Mouse (Mus musculus) forebrain, embryonic 15.5 days (tissue): ENCODE measurements around the gene Ccdc155. TPM values are rescaled to one million over a fixed set of nuclear protein-coding genes. Genes with fewer than 3 reads are reported as not detected.

Experiments
- ATAC-seq: fragments of 200-750 bp; cut with Nextera tagmentation; replicated peaks from 2 replicates; pipeline ENCODE4 v1.8.0; 2017; ENCODE audit warnings: mild to moderate bottlenecking, moderate TSS enrichment, moderate library complexity
- H3K27ac ChIP-seq: fragments of 300-500 bp; sonication (generic); replicated peaks from 2 replicates; pipeline ENCODE4 v1.5.1; 2015; ENCODE audit warnings: mild to moderate bottlenecking, inconsistent platforms
- H3K27me3 ChIP-seq: fragments of 300-500 bp; sonication (generic); 2 replicates; pipeline ENCODE4 v1.6.1; 2015; ENCODE audit warnings: inconsistent platforms
- H3K36me3 ChIP-seq: fragments of 300-500 bp; sonication (generic); 2 replicates; pipeline ENCODE4 v1.6.1; 2015; ENCODE audit warnings: mild to moderate bottlenecking, inconsistent platforms
- H3K4me1 ChIP-seq: fragments of 300-500 bp; sonication (generic); 2 replicates; pipeline ENCODE4 v1.6.1; 2015; ENCODE audit warnings: inconsistent platforms
- H3K4me2 ChIP-seq: fragments of 300-500 bp; sonication (generic); replicated peaks from 2 replicates; pipeline ENCODE4 v1.6.1; 2015; ENCODE audit warnings: mild to moderate bottlenecking, inconsistent platforms
- H3K4me3 ChIP-seq: fragments of 300-500 bp; sonication (generic); 2 replicates; pipeline ENCODE4 v1.5.1; 2015; ENCODE audit warnings: mild to moderate bottlenecking, inconsistent platforms
- H3K9ac ChIP-seq: fragments of 300-500 bp; sonication (generic); replicated peaks from 2 replicates; pipeline ENCODE4 v1.6.1; 2015; ENCODE audit warnings: mild to moderate bottlenecking, inconsistent platforms
- H3K9me3 ChIP-seq: fragments of 300-500 bp; sonication (generic); 2 replicates; pipeline ENCODE4 v1.6.1; 2016; ENCODE audit warnings: inconsistent platforms
- WGBS: fragments of 180-500 bp; shearing (Covaris S2); methylation state at CpG from one replicate; pipeline ENCODE4 v1.1.7; 2015; ENCODE audit warnings: mixed read lengths; 5-methylcytosine and 5-hydroxymethylcytosine counted together
- polyA plus RNA-seq: library from polyadenylated mRNA; unstranded; fragments of >200 nt; fragmentation: Nextera tagmentation; extraction: Ambion mirVana; gene quantifications from 2 replicates; pipeline ENCODE4 v1.2.1, GENCODE M21; 2015

The Ccdc155 gene
- polyA plus RNA-seq, 1 experiment from 2014 or later = 0.74 TPM

DNA sequence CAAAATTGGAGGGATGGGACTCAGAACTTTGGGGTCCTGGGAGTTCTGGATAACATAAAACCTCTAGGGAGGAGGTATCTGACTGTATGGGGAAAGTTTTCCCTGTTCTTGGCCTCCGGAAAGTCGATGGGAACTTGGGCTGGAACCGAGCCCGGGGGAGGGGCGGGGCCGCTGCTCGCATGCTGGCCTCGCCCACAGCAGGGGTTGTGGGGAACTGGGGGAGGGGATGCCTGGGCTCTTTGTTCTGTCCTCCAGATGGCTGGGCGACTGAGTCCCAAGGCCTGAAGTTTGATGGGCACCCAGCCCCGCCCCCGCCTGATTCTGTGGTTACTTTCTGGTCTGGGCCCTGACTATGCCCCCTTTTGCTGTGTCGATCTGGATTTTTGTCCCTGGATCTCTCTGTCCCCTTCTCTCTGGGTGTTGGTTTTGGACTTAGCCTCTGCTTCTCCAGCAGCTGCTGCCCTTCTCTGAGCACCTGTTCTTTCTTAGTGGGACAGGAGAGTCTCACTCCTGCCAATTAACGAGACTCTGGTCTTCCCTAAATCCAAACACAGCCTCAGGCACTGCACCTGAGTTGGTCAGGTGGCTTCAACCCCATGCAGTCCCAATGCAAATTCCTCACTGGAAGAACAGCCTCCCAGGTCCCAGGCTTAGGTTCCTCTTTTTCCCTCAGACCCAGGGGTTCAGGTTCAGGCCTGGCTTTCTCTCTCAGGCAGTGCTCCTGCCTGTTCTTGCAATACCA, 11.9 kb upstream of the Ccdc155 start:
- WGBS = under 1% methylated on average over 13 of the region's 13 CpGs
- Histone ChIP-seq H3K4me1 (peaks cover 29% of the 10 kb centered on the region), H3K9ac (peak overlapping the region; percentile 72), H3K9me3 (no peaks in the 10 kb centered on the region), H3K27me3 (peaks cover 5% of the 10 kb centered on the region; the same call in 1 of the 2 replicates), H3K4me3 (peak overlapping the region; percentile 52), H3K36me3 (peaks cover 6% of the 10 kb centered on the region; the same call in 1 of the 2 replicates), H3K4me2 (peak overlapping the region; percentile 91), H3K27ac (peak overlapping the region; percentile 78)
- ATAC-seq = peak; percentile 80

- H3K4me2 ChIP-seq = peak within 1 kb of the TSS; percentile 91
- H3K4me1 ChIP-seq = peaks cover 29% of the 10 kb centered on the region
- H3K9ac ChIP-seq = peak within 1 kb of the TSS; percentile 72
- H3K9me3 ChIP-seq = no peaks in the 10 kb centered on the region
- 2% methylated on average over 54 of the region's 55 CpGs for WGBS
- peak within 1 kb of the TSS; percentile 78 for H3K27ac ChIP-seq
- peaks cover 6% of the 10 kb centered on the region; the same call in 1 of the 2 replicates for H3K36me3 ChIP-seq
- ATAC-seq = peak; percentile 39; the same call in 1 of the 2 replicates
- peaks cover 13% of the 10 kb centered on the region; the same call in 1 of the 2 replicates for H3K27me3 ChIP-seq
- H3K4me3 ChIP-seq = peak within 1 kb of the TSS; percentile 52
Measured at GRCm38 (mm10) chr7:45215673-45216441, 11.2 kb upstream of the Ccdc155 start, which contains the start of gene Tead2. Gene Tead2, plus strand, starts transcription at chr7:45215753.

GRCm38 (mm10) chr7:45213708-45214107, 9.0 kb upstream of the Ccdc155 start:
- no peak overlapping the region for H3K4me3 ChIP-seq
- no peak overlapping the region for H3K9ac ChIP-seq
- no peaks in the 10 kb centered on the region for H3K36me3 ChIP-seq
- H3K4me2 ChIP-seq = no peak overlapping the region
- peak overlapping the region; percentile 33 for H3K27ac ChIP-seq
- no peaks in the 10 kb centered on the region for H3K9me3 ChIP-seq
- ATAC-seq = no peak
- WGBS = 68% methylated on average over 5 of the region's 5 CpGs
- H3K27me3 ChIP-seq = peaks cover 22% of the 10 kb centered on the region
- peaks cover 26% of the 10 kb centered on the region for H3K4me1 ChIP-seq

DNA sequence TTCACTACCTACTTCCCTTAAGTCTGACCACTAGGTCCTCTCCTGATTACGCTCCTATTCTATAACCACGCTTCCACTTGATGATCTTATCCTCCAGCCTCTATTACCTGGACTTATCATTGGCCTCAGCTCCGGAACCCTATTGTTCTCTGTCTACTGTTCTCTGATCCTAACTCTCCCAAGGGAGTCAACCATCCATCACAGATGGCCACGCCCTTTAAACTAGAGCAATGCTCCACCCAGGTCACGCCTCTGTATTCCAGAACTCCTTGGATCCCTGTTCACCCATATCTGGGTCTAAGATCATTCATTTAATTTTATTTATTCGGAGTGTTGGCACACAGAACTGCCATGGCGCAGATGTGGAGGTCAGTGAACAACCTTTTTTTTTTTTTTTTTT, 7.7 kb upstream of the Ccdc155 start:
- peaks cover 22% of the 10 kb centered on the region for H3K27me3 ChIP-seq
- peaks cover 20% of the 10 kb centered on the region for H3K4me1 ChIP-seq
- 86% methylated on average over 7 of the region's 7 CpGs for WGBS
- H3K4me2 ChIP-seq = no peak overlapping the region
- no peak for ATAC-seq
- H3K36me3 ChIP-seq = no peaks in the 10 kb centered on the region
- no peaks in the 10 kb centered on the region for H3K9me3 ChIP-seq
- no peak overlapping the region for H3K9ac ChIP-seq
- H3K4me3 ChIP-seq = no peak overlapping the region
- H3K27ac ChIP-seq = no peak overlapping the region

DNA sequence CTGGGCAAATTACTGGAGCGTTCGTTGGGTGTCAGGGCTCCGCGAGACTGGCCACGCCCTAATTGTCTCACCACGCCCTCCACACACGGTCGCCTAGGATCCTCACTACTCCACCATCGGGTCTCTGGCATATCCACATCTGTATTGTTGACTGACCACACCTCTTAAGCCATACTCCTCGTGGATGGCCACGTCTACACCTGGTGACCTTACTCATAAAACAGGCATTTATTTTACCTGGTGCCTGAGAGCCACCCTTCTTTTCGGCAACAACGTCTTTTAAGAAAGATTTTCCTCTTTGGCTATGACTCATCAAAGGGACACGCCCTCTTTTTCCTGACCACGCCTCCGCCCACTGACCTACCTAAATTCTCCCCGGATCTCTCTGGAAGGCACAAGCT, 7.2 kb upstream of the Ccdc155 start, which contains the start of gene Dkkl1:
TSS of gene Dkkl1 (minus strand) at position 297 of the 401 bp plus-strand sequence.
- no peaks in the 10 kb centered on the region for H3K9me3 ChIP-seq
- no peak within 1 kb of the TSS for H3K4me2 ChIP-seq
- ATAC-seq = no peak
- H3K4me1 ChIP-seq = peaks cover 15% of the 10 kb centered on the region
- no peaks in the 10 kb centered on the region for H3K36me3 ChIP-seq
- H3K9ac ChIP-seq = no peak within 1 kb of the TSS
- H3K27ac ChIP-seq = peak within 1 kb of the TSS; percentile 33; the same call in 1 of the 2 replicates
- H3K4me3 ChIP-seq = no peak within 1 kb of the TSS
- 9% methylated on average over 17 of the region's 17 CpGs for WGBS
- peaks cover 22% of the 10 kb centered on the region for H3K27me3 ChIP-seq

GRCm38 (mm10) chr7:45211070-45211469, 6.4 kb upstream of the Ccdc155 start:
- no peak overlapping the region for H3K9ac ChIP-seq
- H3K27me3 ChIP-seq = peaks cover 22% of the 10 kb centered on the region
- H3K4me2 ChIP-seq = no peak overlapping the region
- 85% methylated on average over 10 of the region's 10 CpGs for WGBS
- peaks cover 7% of the 10 kb centered on the region for H3K4me1 ChIP-seq
- no peak for ATAC-seq
- H3K36me3 ChIP-seq = no peaks in the 10 kb centered on the region
- no peak overlapping the region for H3K4me3 ChIP-seq
- no peak overlapping the region for H3K27ac ChIP-seq
- H3K9me3 ChIP-seq = no peaks in the 10 kb centered on the region

- H3K4me3 ChIP-seq = no peak overlapping the region
- no peaks in the 10 kb centered on the region for H3K9me3 ChIP-seq
- WGBS = 81% methylated on average over 6 of the region's 6 CpGs
- no peak overlapping the region for H3K9ac ChIP-seq
- H3K36me3 ChIP-seq = no peaks in the 10 kb centered on the region
- no peak overlapping the region for H3K27ac ChIP-seq
- ATAC-seq = no peak
- H3K27me3 ChIP-seq = peaks cover 22% of the 10 kb centered on the region
- H3K4me1 ChIP-seq = 0 out of 2 replicates have a peak, but pooled peaks cover 4% of the 10 kb centered on the region
- no peak overlapping the region for H3K4me2 ChIP-seq
Measured at GRCm38 (mm10) chr7:45208260-45208659, 3.6 kb upstream of the Ccdc155 start.

DNA sequence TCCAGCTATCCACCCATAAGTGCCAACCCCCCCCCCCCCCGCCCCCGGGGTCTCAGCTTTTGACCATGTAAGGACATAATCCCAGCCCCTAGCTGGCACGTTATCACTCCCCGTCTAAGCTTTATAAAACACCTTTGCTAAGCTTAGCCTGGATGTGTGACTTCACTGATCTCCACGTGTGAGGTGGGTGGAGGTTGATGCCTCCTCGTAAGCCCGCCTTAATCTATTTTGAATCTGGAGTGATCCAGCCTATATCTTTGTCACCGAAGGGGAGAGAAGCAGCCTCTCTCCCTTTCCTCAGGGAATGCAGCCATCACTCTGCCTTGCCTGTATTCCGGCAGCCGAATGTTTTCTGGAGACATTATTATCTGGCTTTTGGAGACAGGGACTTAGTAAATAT, 2.0 kb downstream of the Ccdc155 start:
- no peak overlapping the region for H3K4me2 ChIP-seq
- no peaks in the 10 kb centered on the region for H3K27me3 ChIP-seq
- H3K36me3 ChIP-seq = no peaks in the 10 kb centered on the region
- no peak overlapping the region for H3K27ac ChIP-seq
- ATAC-seq = no peak
- H3K4me3 ChIP-seq = no peak overlapping the region
- WGBS = 63% methylated on average over 10 of the region's 10 CpGs
- H3K9me3 ChIP-seq = no peaks in the 10 kb centered on the region
- H3K4me1 ChIP-seq = peaks cover 16% of the 10 kb centered on the region
- no peak overlapping the region for H3K9ac ChIP-seq

GRCm38 (mm10) chr7:45198961-45199360, 5.7 kb downstream of the Ccdc155 start:
- H3K4me2 ChIP-seq = no peak overlapping the region

GRCm38 (mm10) chr7:45198435-45198834, 6.3 kb downstream of the Ccdc155 start:
- Histone ChIP-seq H3K9me3 (no peaks in the 10 kb centered on the region), H3K4me2 (no peak overlapping the region), H3K36me3 (no peaks in the 10 kb centered on the region), H3K4me1 (peaks cover 13% of the 10 kb centered on the region), H3K27ac (no peak overlapping the region), H3K27me3 (no peaks in the 10 kb centered on the region), H3K4me3 (no peak overlapping the region), H3K9ac (0 out of 2 replicates have a peak overlapping the region, but pooled peaks have one; percentile 13)
- WGBS = 11% methylated on average over 5 of the region's 5 CpGs
- ATAC-seq = no peak; the same call in 1 of the 2 replicates

More at GRCm38 (mm10) chr7:45198961-45199360, 5.7 kb downstream of the Ccdc155 start:
- H3K27ac ChIP-seq = no peak overlapping the region
- no peak overlapping the region for H3K9ac ChIP-seq
- no peak overlapping the region for H3K4me3 ChIP-seq
- H3K9me3 ChIP-seq = no peaks in the 10 kb centered on the region
- H3K36me3 ChIP-seq = no peaks in the 10 kb centered on the region
- peaks cover 14% of the 10 kb centered on the region for H3K4me1 ChIP-seq
- WGBS = 83% methylated on average over 11 of the region's 11 CpGs
- no peaks in the 10 kb centered on the region for H3K27me3 ChIP-seq
- no peak for ATAC-seq

DNA sequence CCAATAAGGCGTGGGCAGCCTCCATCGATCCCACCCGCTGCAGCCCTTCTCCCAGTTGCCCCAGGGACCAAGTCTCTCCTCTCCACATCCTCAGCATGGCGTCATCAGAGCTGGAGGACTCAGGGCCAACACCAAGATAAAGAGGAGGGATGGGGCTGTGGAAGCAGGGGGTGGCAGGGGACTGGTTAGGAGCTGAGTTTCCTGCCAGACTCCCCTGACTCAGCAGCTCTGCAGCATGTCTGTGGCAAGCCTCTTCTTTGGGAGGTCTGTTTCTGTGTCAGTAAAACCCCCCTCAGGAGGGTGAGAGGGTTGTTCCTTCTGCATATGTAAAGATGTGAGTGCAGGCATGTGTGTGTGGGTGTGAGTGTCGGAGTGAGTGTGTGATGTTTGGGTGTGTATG, 7.7 kb downstream of the Ccdc155 start:
- Histone ChIP-seq H3K27me3 (no peaks in the 10 kb centered on the region), H3K9me3 (no peaks in the 10 kb centered on the region), H3K27ac (no peak overlapping the region), H3K36me3 (no peaks in the 10 kb centered on the region), H3K4me2 (no peak overlapping the region), H3K4me1 (peaks cover 13% of the 10 kb centered on the region), H3K9ac (no peak overlapping the region), H3K4me3 (no peak overlapping the region)
- 71% methylated on average over 5 of the region's 5 CpGs for WGBS
- ATAC-seq = no peak

GRCm38 (mm10) chr7:45196176-45196535, 8.5 kb downstream of the Ccdc155 start:
- ATAC-seq = no peak
- peaks cover 13% of the 10 kb centered on the region for H3K4me1 ChIP-seq
- no peak overlapping the region for H3K27ac ChIP-seq
- no peaks in the 10 kb centered on the region for H3K27me3 ChIP-seq
- H3K9ac ChIP-seq = no peak overlapping the region
- H3K4me3 ChIP-seq = no peak overlapping the region
- WGBS = 86% methylated on average over 4 of the region's 4 CpGs
- H3K4me2 ChIP-seq = no peak overlapping the region
- no peaks in the 10 kb centered on the region for H3K9me3 ChIP-seq
- no peaks in the 10 kb centered on the region for H3K36me3 ChIP-seq
